ENCODE assay signal across 21 mouse cellular contexts in genomic region chr7:29350489-29350888, GRCm38 (mm10). TPM values are rescaled to one million over a fixed set of nuclear protein-coding genes. Genes with fewer than 3 reads are reported as not detected.
DNase-seq lines count a peak whose midpoint lies in the region; ATAC-seq and TF ChIP-seq lines count a peak whose summit lies in the region.
"Had no signal": no experiment of that assay in that cellular context is flagged by ENCODE, and none has a peak within 500 bp of the region (broad histone marks: within the 10 kb centered on the region; RNA-seq: fewer than 3 reads in every experiment).

No protein-coding gene starts in this region.

- DNase-seq in gastrocnemius, postnatal 25 days = peak; percentile 31
- no peak for DNase-seq in gastrocnemius, postnatal 10 days
- DNase-seq in R1 (ENCODE audit: low read depth, low spot score) = peak; percentile 80
- DNase-seq in liver, embryonic 13.5 days = no peak
- DNase-seq in spleen, postnatal 10 days (ENCODE audit: low spot score in 2 of 2) = no peak
- DNase-seq in natural killer cell, adult 2 months (ENCODE audit: low spot score in 2 of 2) = no peak
- DNase-seq: cerebellum, adult 11 months; forebrain, postnatal 0 days; gastrocnemius, postnatal 14 days; kidney, adult 2 months; kidney, postnatal 36 days; lung, postnatal 14 days; spleen, adult 18-20 months; thymus, postnatal 14 days had no signal

- no peak overlapping the region for H3K4me3 ChIP-seq in C2C12 (ENCODE audit: insufficient read depth, poor library complexity, severe bottlenecking)
- no peak overlapping the region for H3K4me3 ChIP-seq in liver, embryonic 13.5 days (replicated peaks)
- H3K4me3 ChIP-seq in midbrain, embryonic 15.5 days = no peak overlapping the region
- H3K4me3 ChIP-seq: erythroblast, embryonic 14.5 days; limb, embryonic 15.5 days; neural tube, embryonic 12.5 days had no signal

- H3K9me3 ChIP-seq in liver, embryonic 13.5 days (replicated peaks) = no peaks in the 10 kb centered on the region
- H3K9me3 ChIP-seq in midbrain, embryonic 15.5 days = no peaks in the 10 kb centered on the region
- H3K9me3 ChIP-seq: limb, embryonic 15.5 days; neural tube, embryonic 12.5 days had no signal

- WGBS in liver, embryonic 13.5 days (ENCODE audit: insufficient replicate concordance) = 73% methylated on average over 10 of the region's 10 CpGs
- WGBS in midbrain, embryonic 15.5 days = 87% methylated on average over 10 of the region's 10 CpGs

- peak; percentile 63 for ATAC-seq in liver, embryonic 13.5 days (ENCODE audit: low read depth)
- ATAC-seq in midbrain, embryonic 15.5 days (replicated peaks) = no peak
- ATAC-seq: forebrain, postnatal 0 days had no signal

- no peak overlapping the region for H3ac ChIP-seq in C2C12 (ENCODE audit: control insufficient read depth, insufficient read length, low read depth)

- peaks cover 44% of the 10 kb centered on the region for H3K36me3 ChIP-seq in C2C12 (ENCODE audit: control insufficient read depth, insufficient read depth)
- peaks cover 34% of the 10 kb centered on the region for H3K36me3 ChIP-seq in liver, embryonic 13.5 days
- peaks cover 12% of the 10 kb centered on the region; the same call in 1 of the 2 replicates for H3K36me3 ChIP-seq in midbrain, embryonic 15.5 days (replicated peaks)

- no peaks in the 10 kb centered on the region for H3K79me2 ChIP-seq in C2C12 (ENCODE audit: control insufficient read depth, insufficient read depth)

- no peak overlapping the region for H3K9ac ChIP-seq in liver, embryonic 13.5 days
- no peak overlapping the region for H3K9ac ChIP-seq in midbrain, embryonic 15.5 days
- H3K9ac ChIP-seq: forebrain, postnatal 0 days; hindbrain, embryonic 14.5 days; limb, embryonic 15.5 days; neural tube, embryonic 12.5 days had no signal

- no peak for TF ChIP-seq CTCF in C2C12 (IDR thresholded peaks at IDR 0.05; ENCODE audit: control insufficient read depth, insufficient read depth, insufficient read length)

- H3K4me1 ChIP-seq in liver, embryonic 13.5 days (replicated peaks) = peaks cover 12% of the 10 kb centered on the region
- peaks cover 6% of the 10 kb centered on the region; the same call in 1 of the 2 replicates for H3K4me1 ChIP-seq in midbrain, embryonic 15.5 days
- H3K4me1 ChIP-seq: limb, embryonic 15.5 days; neural tube, embryonic 12.5 days had no signal

- H3K79me3 ChIP-seq in C2C12 (ENCODE audit: low read depth) = no peaks in the 10 kb centered on the region

- H3K27me3 ChIP-seq in C2C12 (ENCODE audit: control insufficient read depth, insufficient read depth, insufficient read length) = no peaks in the 10 kb centered on the region
- no peaks in the 10 kb centered on the region for H3K27me3 ChIP-seq in liver, embryonic 13.5 days
- no peaks in the 10 kb centered on the region for H3K27me3 ChIP-seq in midbrain, embryonic 15.5 days (replicated peaks)
- H3K27me3 ChIP-seq: limb, embryonic 15.5 days; neural tube, embryonic 12.5 days had no signal

- no peak overlapping the region for H3K27ac ChIP-seq in liver, embryonic 13.5 days
- H3K27ac ChIP-seq in midbrain, embryonic 15.5 days = no peak overlapping the region
- H3K27ac ChIP-seq: hindbrain, embryonic 14.5 days; limb, embryonic 15.5 days; neural tube, embryonic 12.5 days had no signal

- H3K4me2 ChIP-seq in liver, embryonic 13.5 days = no peak overlapping the region
- no peak overlapping the region for H3K4me2 ChIP-seq in midbrain, embryonic 15.5 days
- H3K4me2 ChIP-seq: heart, embryonic 11.5 days; hindbrain, embryonic 14.5 days; limb, embryonic 15.5 days; neural tube, embryonic 12.5 days had no signal

TF ChIP-seq in C2C12, 6 proteins besides CTCF, POLR2A, EP300 and RAD21:
- TF ChIP-seq MYOD1 (IDR thresholded peaks at IDR 0.05; ENCODE audit: control insufficient read depth, insufficient read length, low read depth) = peak; percentile 66
- no peak for TF ChIP-seq FOSL1 (IDR thresholded peaks at IDR 0.05; ENCODE audit: insufficient read depth, low read length, poor library complexity, severe bottlenecking)
- TF ChIP-seq MYOG (IDR thresholded peaks at IDR 0.05; ENCODE audit: control insufficient read depth, extremely low read depth, insufficient read length) = no peak
- no peak for TF ChIP-seq CEBPB (IDR thresholded peaks at IDR 0.05; ENCODE audit: low read depth)
- peak; percentile 68 for TF ChIP-seq MAX (IDR thresholded peaks at IDR 0.05)
- TF ChIP-seq USF1 (IDR thresholded peaks at IDR 0.05; ENCODE audit: low read depth) = peak; percentile 12

RNA-seq across cellular contexts. Expression of gene Dpf1, which starts 46.7 kb away (rescaled TPM):
- total RNA-seq in gastrocnemius, postnatal 25 days (2021) = 1 to 10 TPM; 1.9 to 2.0 TPM
- total RNA-seq in gastrocnemius, postnatal 10 days (2021) = 1 to 10 TPM; 3.4 to 3.8 TPM
- 14.3 TPM for polyA plus RNA-seq in C2C12 (2012; fragmentation: generic; extraction: Trizol)
- 1.7 and 2.3 TPM in 2 replicates for polyA plus RNA-seq in liver, embryonic 13.5 days (2015; fragmentation: Nextera tagmentation; extraction: Ambion mirVana)
- polyA plus RNA-seq in midbrain, embryonic 15.5 days (2015; fragmentation: Nextera tagmentation; extraction: Ambion mirVana) = 256 and 261 TPM in 2 replicates

Comparison
In these comparisons a context has a peak if more than half of its experiments do, and no peak if none do; other contexts are left out.
1. DNase-seq: peak in gastrocnemius, postnatal 25 days (single experiment) and R1 (single experiment); none in gastrocnemius, postnatal 10 days (single experiment), liver, embryonic 13.5 days (single experiment), spleen, postnatal 10 days (0 of 2) and natural killer cell, adult 2 months (0 of 2).
2. RNA of gene Dpf1, which starts 46.7 kb away (polyA plus RNA-seq): 256 to 261 TPM in midbrain, embryonic 15.5 days; 14.3 TPM in C2C12 (single experiment) and 1.7 to 2.3 TPM in liver, embryonic 13.5 days; every median in the first group is over 10 times any median in the second.